Mouse (Mus musculus) liver, embryonic 13.5 days (tissue): Measurements from ENCODE around the gene Slc39a12. TPM values are rescaled to one million over a fixed set of nuclear protein-coding genes. Genes with fewer than 3 reads are reported as not detected.

Experiments
- ATAC-seq: fragments of 200-750 bp; cut with Nextera tagmentation; 2 replicates; pipeline ENCODE4 v1.8.0; 2017; ENCODE audit warnings: low read depth, mild to moderate bottlenecking, moderate number of reproducible peaks, moderate library complexity
- DNase-seq: peaks from one replicate; pipeline ENCODE4 v3.0.0; 2022
- H3K27ac ChIP-seq: fragments of 300-500 bp; sonication (generic); 2 replicates; pipeline ENCODE4 v1.5.1; 2015; ENCODE audit warnings: moderate library complexity, mild to moderate bottlenecking, inconsistent platforms
- H3K27me3 ChIP-seq: fragments of 300-500 bp; sonication (generic); 2 replicates; pipeline ENCODE4 v1.6.1; 2015; ENCODE audit warnings: mild to moderate bottlenecking, inconsistent platforms
- H3K36me3 ChIP-seq: fragments of 300-500 bp; sonication (generic); 2 replicates; pipeline ENCODE4 v1.6.1; 2015; ENCODE audit warnings: mild to moderate bottlenecking, inconsistent platforms
- H3K4me1 ChIP-seq: fragments of 300-500 bp; sonication (generic); replicated peaks from 2 replicates; pipeline ENCODE4 v1.6.1; 2015; ENCODE audit warnings: inconsistent platforms
- H3K4me2 ChIP-seq: fragments of 300-500 bp; sonication (generic); 2 replicates; pipeline ENCODE4 v1.6.1; 2015; ENCODE audit warnings: inconsistent platforms, mild to moderate bottlenecking, moderate library complexity
- H3K4me3 ChIP-seq: fragments of 300-500 bp; sonication (generic); replicated peaks from 2 replicates; pipeline ENCODE4 v1.5.1; 2015; ENCODE audit warnings: mild to moderate bottlenecking, inconsistent platforms
- H3K9ac ChIP-seq: fragments of 300-500 bp; sonication (generic); 2 replicates; pipeline ENCODE4 v1.6.1; 2015; ENCODE audit warnings: mild to moderate bottlenecking, inconsistent platforms
- H3K9me3 ChIP-seq: fragments of 300-500 bp; sonication (generic); replicated peaks from 2 replicates; pipeline ENCODE4 v1.6.1; 2016; ENCODE audit warnings: inconsistent platforms
- WGBS: fragments of 180-500 bp; shearing (Covaris S2); methylation state at CpG from one replicate; pipeline ENCODE4 v1.1.7; 2015; ENCODE audit not compliant: insufficient replicate concordance; 5-methylcytosine and 5-hydroxymethylcytosine counted together
- polyA plus RNA-seq: library from polyadenylated mRNA; unstranded; fragments of >200 nt; fragmentation: Nextera tagmentation; extraction: Ambion mirVana; gene quantifications from 2 replicates; pipeline ENCODE4 v1.2.1, GENCODE M21; 2015

The Slc39a12 gene
- polyA plus RNA-seq, 1 experiment from 2014 or later: not detected

DNA sequence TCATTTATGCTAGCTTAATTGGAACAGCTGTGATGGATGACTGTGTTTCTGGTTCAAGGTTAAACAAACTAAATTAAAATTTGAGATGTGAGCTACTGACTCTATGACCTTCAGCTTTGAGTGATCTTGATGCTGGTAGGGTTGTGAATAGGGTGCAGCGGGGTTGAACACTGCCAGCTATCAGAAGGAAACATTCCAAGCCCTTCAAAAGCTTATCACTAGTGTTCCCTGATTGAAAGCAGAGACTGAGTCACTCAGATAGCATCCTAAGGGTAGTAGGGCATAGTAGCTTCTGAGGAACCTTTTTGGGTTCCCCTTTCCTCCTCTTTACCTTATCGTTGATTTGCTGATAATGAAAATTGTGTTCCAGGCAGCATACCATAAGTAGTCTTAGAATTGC is 108.0 kb downstream of the Slc39a12 start:
- H3K36me3 ChIP-seq: no peaks in the 10 kb centered on the region
- H3K4me3 ChIP-seq: no peak overlapping the region
- H3K27me3 ChIP-seq: no peaks in the 10 kb centered on the region
- ATAC-seq: no peak
- no peak overlapping the region for H3K4me2 ChIP-seq
- no peaks in the 10 kb centered on the region for H3K4me1 ChIP-seq
- no peak overlapping the region for H3K27ac ChIP-seq
- no peaks in the 10 kb centered on the region for H3K9me3 ChIP-seq
- no peak overlapping the region for H3K9ac ChIP-seq
- WGBS: 28% methylated on average over 2 of the region's 2 CpGs
- no peak for DNase-seq

DNA sequence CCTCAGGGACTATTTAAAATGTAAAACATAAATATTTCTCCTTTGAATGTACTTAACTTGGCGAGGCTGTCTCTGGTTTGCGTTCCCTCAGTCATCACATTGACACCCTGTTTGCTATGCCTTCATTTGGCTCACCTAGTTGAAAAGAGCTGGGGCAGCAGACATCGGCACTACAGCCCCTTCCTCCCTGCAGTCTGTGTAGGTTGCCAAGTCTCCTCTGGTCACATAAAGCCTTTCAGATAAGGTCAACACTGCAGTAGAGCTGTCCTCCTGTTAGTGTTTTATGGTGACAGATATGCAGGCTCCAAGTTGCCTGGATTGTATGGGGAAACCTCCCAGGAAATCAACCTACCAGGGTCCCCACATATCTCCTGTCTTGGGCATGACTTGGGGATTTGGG is 114.4 kb downstream of the Slc39a12 start:
- H3K27ac ChIP-seq: no peak overlapping the region
- no peak overlapping the region for H3K4me3 ChIP-seq
- 42% methylated on average over 3 of the region's 3 CpGs for WGBS
- no peaks in the 10 kb centered on the region for H3K36me3 ChIP-seq
- no peaks in the 10 kb centered on the region for H3K27me3 ChIP-seq
- no peak overlapping the region for H3K4me2 ChIP-seq
- ATAC-seq (no peak), DNase-seq (no peak)
- H3K9ac ChIP-seq: no peak overlapping the region
- no peaks in the 10 kb centered on the region for H3K4me1 ChIP-seq
- H3K9me3 ChIP-seq: no peaks in the 10 kb centered on the region

DNA sequence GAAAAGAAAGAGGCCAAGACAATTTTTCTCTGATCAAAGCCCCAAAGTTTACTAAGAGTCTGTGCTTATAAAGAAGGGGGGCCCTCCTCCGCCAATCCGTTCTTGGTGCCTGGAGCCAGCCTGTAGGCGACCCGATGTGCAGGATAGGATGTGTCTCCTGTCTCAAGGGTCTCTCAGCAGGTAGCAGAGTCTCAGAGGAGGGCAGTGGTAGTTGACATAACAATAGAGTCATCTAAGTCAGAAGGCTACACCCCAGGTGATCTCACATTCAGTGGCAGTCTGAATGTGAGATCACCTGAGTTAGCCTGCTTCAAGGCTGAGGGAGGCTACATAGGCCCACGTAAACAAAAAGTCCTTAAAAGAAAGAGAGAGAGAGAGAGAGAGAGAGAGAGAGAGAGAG is 130.1 kb downstream of the Slc39a12 start:
- DNase-seq: no peak
- Histone ChIP-seq H3K36me3 (no peaks in the 10 kb centered on the region), H3K9me3 (no peaks in the 10 kb centered on the region), H3K9ac (no peak overlapping the region), H3K4me2 (no peak overlapping the region), H3K4me3 (no peak overlapping the region), H3K27ac (no peak overlapping the region), H3K4me1 (no peaks in the 10 kb centered on the region), H3K27me3 (no peaks in the 10 kb centered on the region)
- no peak for ATAC-seq
- 66% methylated on average over 5 of the region's 5 CpGs for WGBS

DNA sequence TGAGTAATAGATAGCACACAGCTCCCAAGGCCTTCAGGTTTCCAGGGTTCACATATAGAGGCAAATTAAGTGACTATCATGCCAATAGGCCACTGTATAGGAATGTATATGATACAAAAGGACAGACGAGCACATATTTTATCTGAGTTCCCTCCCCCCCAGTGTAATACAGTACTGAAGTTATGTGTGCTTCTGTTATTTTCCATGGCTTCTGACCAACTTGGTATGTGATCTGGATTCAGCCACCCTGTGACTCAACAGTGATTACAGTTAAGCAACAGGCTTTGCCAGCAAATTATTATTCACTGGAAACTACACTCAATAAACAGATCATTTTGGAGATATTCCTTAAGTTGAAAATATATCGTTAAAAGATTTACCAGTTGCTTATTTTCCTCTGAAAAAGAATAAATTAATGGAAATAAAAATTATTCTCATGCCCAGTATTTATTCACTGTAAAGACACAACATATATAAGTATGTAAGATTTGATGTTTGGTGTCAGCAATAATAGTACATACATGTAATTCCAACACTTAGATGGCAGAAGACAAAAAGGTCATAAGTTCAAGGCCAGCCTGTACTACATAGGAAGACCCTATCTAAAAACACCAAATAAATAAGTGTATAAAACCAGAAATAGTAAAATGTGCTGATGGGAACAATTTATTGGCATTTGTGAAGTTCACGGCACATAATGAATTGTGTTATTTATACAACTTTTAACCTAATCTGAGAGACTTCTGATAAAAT is 146.4 kb downstream of the Slc39a12 start:
- Histone ChIP-seq H3K4me1 (no peaks in the 10 kb centered on the region), H3K36me3 (no peaks in the 10 kb centered on the region), H3K4me3 (no peak overlapping the region), H3K27ac (no peak overlapping the region), H3K4me2 (no peak overlapping the region), H3K9ac (no peak overlapping the region), H3K9me3 (no peaks in the 10 kb centered on the region), H3K27me3 (no peaks in the 10 kb centered on the region)
- 67% methylated on average over 3 of the region's 3 CpGs for WGBS
- ATAC-seq: no peak
- no peak for DNase-seq

DNA sequence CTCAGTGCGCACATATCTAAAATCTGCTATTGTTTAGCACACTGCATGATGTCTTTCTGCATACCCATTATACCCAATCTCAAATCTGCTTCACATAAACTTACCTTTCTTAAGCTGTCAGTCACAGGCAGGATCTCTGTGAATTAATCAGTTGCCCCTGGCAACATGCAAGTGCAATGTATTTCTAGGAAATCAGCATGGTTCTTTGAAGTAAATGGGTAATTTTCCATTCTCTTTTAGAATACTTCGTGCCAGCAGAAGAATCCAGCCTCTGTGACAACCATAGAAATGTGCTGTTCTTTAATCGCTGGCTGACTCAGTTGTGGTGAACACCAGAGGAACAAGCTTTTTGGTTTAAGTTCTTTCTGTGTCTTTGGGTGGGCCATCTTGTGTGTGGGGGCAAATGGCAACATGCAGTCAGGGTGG is 147.1 kb downstream of the Slc39a12 start:
- 62% methylated on average over 3 of the region's 3 CpGs for WGBS
- Histone ChIP-seq H3K9ac (no peak overlapping the region), H3K27ac (no peak overlapping the region), H3K4me2 (no peak overlapping the region), H3K36me3 (no peaks in the 10 kb centered on the region), H3K27me3 (no peaks in the 10 kb centered on the region), H3K9me3 (no peaks in the 10 kb centered on the region), H3K4me3 (no peak overlapping the region), H3K4me1 (no peaks in the 10 kb centered on the region)
- no peak for DNase-seq
- ATAC-seq: no peak

DNA sequence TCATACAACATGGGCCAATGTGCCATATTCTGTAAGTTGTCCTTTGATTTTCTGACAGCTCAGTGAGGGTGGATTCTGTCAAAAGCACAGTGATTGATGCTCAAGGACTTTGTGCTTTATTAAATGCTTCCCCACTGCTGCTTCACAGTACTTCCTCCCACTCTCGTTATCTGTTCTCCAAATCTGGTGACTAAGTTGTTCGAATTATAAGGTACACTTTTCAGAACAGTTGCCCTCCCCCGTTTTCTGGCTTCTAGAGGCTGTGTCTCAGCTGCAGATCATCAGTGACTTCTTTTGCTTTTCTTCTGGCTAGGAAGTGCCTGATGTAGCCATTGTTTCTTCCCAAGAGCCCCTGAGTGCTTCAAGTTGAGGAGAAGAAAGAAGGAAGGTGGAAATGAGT is 149.7 kb downstream of the Slc39a12 start:
- DNase-seq: no peak
- H3K4me1 ChIP-seq: no peaks in the 10 kb centered on the region
- H3K9me3 ChIP-seq: no peaks in the 10 kb centered on the region
- ATAC-seq: no peak
- no peaks in the 10 kb centered on the region for H3K36me3 ChIP-seq
- H3K27ac ChIP-seq: no peak overlapping the region
- no peak overlapping the region for H3K4me2 ChIP-seq
- H3K4me3 ChIP-seq: no peak overlapping the region
- no peaks in the 10 kb centered on the region for H3K27me3 ChIP-seq
- 32% methylated on average over 3 of the region's 3 CpGs for WGBS
- H3K9ac ChIP-seq: no peak overlapping the region

DNA sequence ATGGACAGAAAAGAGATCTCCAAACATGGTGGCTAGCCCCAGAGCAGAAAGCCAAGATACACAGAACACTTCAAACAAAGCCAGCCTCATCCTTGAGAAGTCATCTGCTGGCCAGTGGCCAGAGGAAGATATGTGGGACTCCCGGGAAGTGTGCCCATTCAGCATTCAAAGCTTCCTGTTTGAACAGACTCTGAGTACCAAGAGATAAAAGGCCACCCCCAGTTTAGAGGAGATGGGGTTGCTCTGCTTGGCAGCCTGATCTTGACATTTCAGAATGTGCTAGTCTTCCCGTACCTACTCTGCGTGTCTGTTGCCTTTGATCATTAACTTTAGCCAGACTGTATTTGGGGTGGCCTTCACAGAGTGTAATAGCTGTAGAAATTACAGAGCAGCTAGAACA is 155.2 kb downstream of the Slc39a12 start:
- ATAC-seq: no peak
- Histone ChIP-seq H3K4me1 (no peaks in the 10 kb centered on the region), H3K4me3 (no peak overlapping the region), H3K9ac (no peak overlapping the region), H3K27me3 (no peaks in the 10 kb centered on the region), H3K27ac (no peak overlapping the region), H3K9me3 (no peaks in the 10 kb centered on the region), H3K36me3 (no peaks in the 10 kb centered on the region), H3K4me2 (no peak overlapping the region)
- 34% methylated on average over 3 of the region's 3 CpGs for WGBS
- DNase-seq: no peak

DNA sequence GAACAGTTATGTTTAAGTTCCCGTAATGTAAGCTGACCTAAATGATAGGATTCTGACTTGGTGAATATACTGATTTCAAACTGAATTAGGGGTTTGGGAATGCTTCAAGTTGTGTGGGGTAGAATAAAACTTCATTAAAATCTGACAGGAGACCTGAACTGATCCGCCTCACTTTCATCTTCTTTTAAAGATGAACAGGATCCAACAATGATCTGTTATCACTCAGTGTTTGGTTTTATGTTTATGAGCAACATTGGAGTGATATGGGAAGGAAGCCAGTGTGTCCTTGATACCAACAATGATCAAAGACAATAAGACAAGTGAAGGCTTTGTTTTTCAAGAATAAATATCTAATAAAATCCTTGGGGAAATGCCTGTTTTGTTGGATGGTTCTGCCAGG is 155.7 kb downstream of the Slc39a12 start:
- WGBS: 66% methylated on average over 2 of the region's 2 CpGs
- Histone ChIP-seq H3K4me1 (no peaks in the 10 kb centered on the region), H3K9me3 (no peaks in the 10 kb centered on the region), H3K27ac (no peak overlapping the region), H3K4me2 (no peak overlapping the region), H3K27me3 (no peaks in the 10 kb centered on the region), H3K4me3 (no peak overlapping the region), H3K9ac (no peak overlapping the region), H3K36me3 (no peaks in the 10 kb centered on the region)
- DNase-seq (no peak), ATAC-seq (no peak)

Other genes with a start within 250 kb of the Slc39a12 start
- gene Tmem236, start 213.8 kb upstream of the Slc39a12 start, polyA plus RNA-seq: not detected in 2 replicates
- gene Mrc1, start 158.9 kb upstream of the Slc39a12 start, polyA plus RNA-seq: 6.1 and 7.5 TPM in 2 replicates
- 0.12 and 0.30 TPM in 2 replicates for gene Cacnb2, start 214.8 kb downstream of the Slc39a12 start, polyA plus RNA-seq